Mouse (Mus musculus): ENCODE data around the gene Cxcl12. TPM values are rescaled to one million over a fixed set of nuclear protein-coding genes. Genes with fewer than 3 reads are reported as not detected.
A peak's percentile ranks its signal among the peaks of the same experiment; 100 is the strongest.

Gene Cxcl12
- polyA plus RNA-seq, 1 experiment from 2014 or later = 144 TPM

DNA sequence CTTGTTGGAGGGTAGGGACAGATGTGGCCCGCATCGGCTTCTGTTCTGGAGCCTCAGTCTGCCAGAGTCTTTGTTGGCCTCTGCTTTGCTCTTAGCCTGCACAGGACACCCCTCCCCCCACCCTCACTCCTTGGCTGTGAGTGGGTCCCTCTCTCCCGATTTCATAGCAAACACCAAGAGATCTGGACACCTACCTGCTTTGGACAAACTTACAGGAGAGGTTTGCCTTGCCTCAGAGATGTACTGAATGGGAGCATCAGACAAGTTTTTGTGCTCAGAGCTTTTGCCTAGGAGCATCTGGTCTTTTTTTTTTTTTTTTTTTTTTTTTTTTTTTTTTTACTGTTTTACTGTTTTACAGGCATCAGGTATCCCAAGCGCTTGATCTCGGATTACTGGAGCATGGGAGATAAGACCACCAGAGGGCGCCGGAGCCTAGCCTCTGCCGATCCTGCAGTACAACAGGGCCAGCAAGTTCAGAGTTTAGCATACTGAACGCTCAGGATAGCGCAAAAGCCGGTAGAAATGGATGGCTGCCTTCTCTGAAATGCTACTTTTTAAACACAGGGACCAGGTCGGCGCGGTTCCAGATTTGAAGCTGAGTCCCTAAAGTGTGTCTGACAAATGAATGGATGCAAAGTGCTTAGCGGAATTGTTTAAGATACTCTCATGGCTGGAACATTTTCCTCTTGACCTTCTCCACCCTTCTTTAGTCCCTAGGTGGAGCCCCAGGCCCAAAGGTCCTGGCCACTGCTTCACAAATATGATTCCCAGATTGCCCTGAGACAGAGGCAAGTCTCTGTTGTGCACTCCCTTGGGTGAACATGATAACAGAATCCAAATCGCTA is 1.5 kb upstream of the Cxcl12 start:
- H3K27me3 ChIP-seq (ENCODE audit: control insufficient read depth, insufficient read depth, low read length) = peaks cover 52% of the 10 kb centered on the region
- peaks cover 6% of the 10 kb centered on the region; the same call in 1 of the 2 replicates for H3K36me3 ChIP-seq (ENCODE audit: control insufficient read depth, insufficient read depth, low read length)
- peak overlapping the region; percentile 15 to 79; a peak in 3 of 4 replicates for H3K4me3 ChIP-seq (ENCODE audit: control insufficient read depth in 1 of 2, insufficient read depth in 1 of 2, low read depth in 1 of 2, low read length in 2 of 2)
- peaks cover 5 to 13% of the 10 kb centered on the region in 2 experiments; a peak in 3 of 4 replicates for H3K4me1 ChIP-seq (ENCODE audit: control insufficient read depth in 2 of 2, insufficient read depth in 2 of 2, low read length in 2 of 2)
- H3K9me3 ChIP-seq (ENCODE audit: control insufficient read depth, low read length) = no peaks in the 10 kb centered on the region
- peak overlapping the region; percentile 90 for H3K4me2 ChIP-seq (ENCODE audit: low read length)
- peak; percentile 35; the same call in 1 of the 2 replicates for ATAC-seq (ENCODE audit: insufficient number of reproducible peaks, insufficient read depth, low FRiP score, low read depth)
- 3% methylated on average over 16 of the region's 16 CpGs for WGBS
- H3K27ac ChIP-seq (replicated peaks in 1 of 2; ENCODE audit: control insufficient read depth in 1 of 2, insufficient read depth in 1 of 2, low read depth in 2 of 2, low read length in 2 of 2) = no peak overlapping the region; a peak in 1 of 4 replicates
- H3K9ac ChIP-seq (ENCODE audit: low read length) = no peak overlapping the region; the same call in 1 of the 2 replicates

DNA sequence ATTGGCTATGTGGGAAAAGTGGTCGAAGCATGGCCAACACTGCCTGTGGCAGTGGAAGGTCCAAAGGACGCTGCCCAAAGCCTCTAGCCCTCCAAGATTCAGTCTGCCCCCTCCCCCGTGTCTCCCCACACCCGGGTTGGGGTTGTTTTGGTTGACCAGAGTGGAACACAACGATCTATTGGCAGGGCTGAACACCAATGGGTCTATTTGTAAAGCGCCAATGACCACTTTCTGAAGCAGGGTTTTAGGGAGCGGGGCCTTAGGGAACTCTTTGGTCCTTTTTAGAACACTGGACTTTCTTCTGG is 957 bp upstream of the Cxcl12 start:
- peak overlapping the region; percentile 90 for H3K4me2 ChIP-seq (ENCODE audit: low read length)
- H3K4me3 ChIP-seq (ENCODE audit: control insufficient read depth in 1 of 2, insufficient read depth in 1 of 2, low read depth in 1 of 2, low read length in 2 of 2) = peak overlapping the region; percentile 3 to 79; a peak in 3 of 4 replicates
- H3K9ac ChIP-seq (ENCODE audit: low read length) = no peak overlapping the region
- peaks cover 53% of the 10 kb centered on the region for H3K27me3 ChIP-seq (ENCODE audit: control insufficient read depth, insufficient read depth, low read length)
- peaks cover 5 to 13% of the 10 kb centered on the region in 2 experiments; a peak in 3 of 4 replicates for H3K4me1 ChIP-seq (ENCODE audit: control insufficient read depth in 2 of 2, insufficient read depth in 2 of 2, low read length in 2 of 2)
- no peak overlapping the region; a peak in 1 of 4 replicates for H3K27ac ChIP-seq (replicated peaks in 1 of 2; ENCODE audit: control insufficient read depth in 1 of 2, insufficient read depth in 1 of 2, low read depth in 2 of 2, low read length in 2 of 2)
- H3K9me3 ChIP-seq (ENCODE audit: control insufficient read depth, low read length) = no peaks in the 10 kb centered on the region
- no peak for ATAC-seq (ENCODE audit: insufficient number of reproducible peaks, insufficient read depth, low FRiP score, low read depth)
- peaks cover 12% of the 10 kb centered on the region for H3K36me3 ChIP-seq (ENCODE audit: control insufficient read depth, insufficient read depth, low read length)
- 14% methylated on average over 7 of the region's 7 CpGs for WGBS

DNA sequence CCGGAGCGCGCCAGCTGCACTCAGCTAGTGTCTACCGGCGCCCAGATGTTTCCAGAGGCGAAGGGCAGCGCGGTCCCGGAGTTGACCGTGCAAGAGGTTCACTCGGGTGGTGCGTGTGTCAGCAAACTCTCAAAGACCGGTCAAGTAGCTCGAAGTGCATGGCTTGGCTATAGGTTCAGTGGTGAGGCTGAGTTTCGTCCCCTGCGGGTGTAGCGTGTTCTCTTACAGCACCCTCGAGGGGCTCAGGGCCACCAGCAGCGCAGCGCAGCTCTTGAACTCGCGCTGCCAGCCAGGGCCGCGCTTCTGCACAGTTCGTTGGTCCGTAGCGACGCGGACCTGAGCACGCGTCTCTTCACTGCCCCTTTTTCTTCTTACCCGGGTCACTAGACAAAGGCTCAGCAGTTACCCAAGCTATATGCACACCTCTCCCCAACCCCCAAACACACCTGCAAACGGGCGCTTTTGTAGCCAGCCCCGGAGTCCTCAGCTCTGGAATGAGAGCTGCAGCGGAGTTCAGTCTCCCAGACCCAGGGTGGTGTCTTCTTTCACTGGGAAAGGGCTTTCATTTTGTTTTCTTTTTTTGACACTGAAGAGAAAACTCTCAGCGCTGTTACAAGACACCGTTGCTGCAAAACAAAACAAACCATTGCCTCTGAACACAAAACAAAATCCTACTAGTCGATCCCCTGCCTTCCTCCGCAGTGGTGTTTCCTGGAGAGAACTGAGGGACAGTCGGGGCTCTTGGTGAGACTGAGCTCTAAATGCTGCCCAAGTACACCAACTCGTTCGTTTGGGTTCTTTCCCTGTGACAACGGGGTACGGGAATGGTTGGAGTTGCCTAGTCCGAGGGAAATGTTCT is 945 bp downstream of the Cxcl12 start:
- H3K9ac ChIP-seq (ENCODE audit: low read length) = peak overlapping the region; percentile 90
- peaks cover 5 to 13% of the 10 kb centered on the region in 2 experiments; a peak in 3 of 4 replicates for H3K4me1 ChIP-seq (ENCODE audit: control insufficient read depth in 2 of 2, insufficient read depth in 2 of 2, low read length in 2 of 2)
- H3K36me3 ChIP-seq (ENCODE audit: control insufficient read depth, insufficient read depth, low read length) = peaks cover 26% of the 10 kb centered on the region
- no peak for ATAC-seq (ENCODE audit: insufficient number of reproducible peaks, insufficient read depth, low FRiP score, low read depth)
- H3K27ac ChIP-seq (replicated peaks in 1 of 2; ENCODE audit: control insufficient read depth in 1 of 2, insufficient read depth in 1 of 2, low read depth in 2 of 2, low read length in 2 of 2) = peak overlapping the region in 1 of 2 experiments; percentile 69; a peak in 3 of 4 replicates
- H3K4me3 ChIP-seq (ENCODE audit: control insufficient read depth in 1 of 2, insufficient read depth in 1 of 2, low read depth in 1 of 2, low read length in 2 of 2) = peak overlapping the region; percentile 73 to 79
- H3K27me3 ChIP-seq (ENCODE audit: control insufficient read depth, insufficient read depth, low read length) = peaks cover 57% of the 10 kb centered on the region
- under 1% methylated on average over 46 of the region's 46 CpGs for WGBS
- H3K4me2 ChIP-seq (ENCODE audit: low read length) = peak overlapping the region; percentile 90
- no peaks in the 10 kb centered on the region for H3K9me3 ChIP-seq (ENCODE audit: control insufficient read depth, low read length)

DNA sequence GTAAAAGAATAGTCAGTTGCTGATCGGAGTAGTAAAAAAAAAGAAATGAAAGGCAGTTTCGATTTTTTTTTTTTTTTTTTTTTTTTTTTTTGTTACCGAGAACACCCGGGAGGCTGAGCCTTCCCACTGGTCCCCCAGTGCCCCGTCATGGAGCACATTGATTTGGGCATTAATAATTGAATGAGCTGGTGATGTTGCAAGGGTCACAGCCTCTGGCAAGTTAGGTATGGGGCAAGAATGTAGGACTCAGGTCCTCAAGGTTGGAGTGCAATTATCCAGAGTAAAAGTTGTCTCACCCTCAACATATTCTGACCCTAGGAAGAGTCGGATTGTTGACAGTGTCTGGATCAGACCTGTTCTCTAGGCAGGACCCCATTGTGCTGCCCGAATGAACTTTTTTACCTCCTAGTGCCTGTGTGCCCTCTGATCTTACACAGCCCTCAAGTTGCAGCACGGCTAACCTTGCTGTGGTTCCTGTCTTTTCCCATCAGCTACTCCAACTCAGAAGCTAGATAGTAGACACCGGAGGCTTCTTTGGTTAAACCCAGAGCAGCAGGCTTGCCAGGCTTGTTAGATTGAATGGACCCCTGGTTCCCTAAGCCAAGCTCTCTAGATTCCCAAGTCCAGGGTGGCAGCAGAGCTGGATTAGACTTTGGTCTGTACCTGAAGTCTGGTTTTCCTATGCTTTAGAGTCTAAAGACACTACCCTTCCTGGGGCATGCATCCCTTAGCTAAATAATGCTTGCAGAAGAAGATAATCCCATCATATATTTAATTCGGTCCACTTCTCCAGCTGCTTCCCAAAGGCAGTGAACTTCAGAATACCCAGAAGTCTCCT is 1.8 kb downstream of the Cxcl12 start:
- Histone ChIP-seq H3K27ac (replicated peaks in 1 of 2; ENCODE audit: control insufficient read depth in 1 of 2, insufficient read depth in 1 of 2, low read depth in 2 of 2, low read length in 2 of 2) (peak overlapping the region in 1 of 2 experiments; percentile 69; a peak in 1 of 4 replicates), H3K9ac (ENCODE audit: low read length) (peak overlapping the region; percentile 90), H3K27me3 (ENCODE audit: control insufficient read depth, insufficient read depth, low read length) (peaks cover 56% of the 10 kb centered on the region), H3K4me1 (ENCODE audit: control insufficient read depth in 2 of 2, insufficient read depth in 2 of 2, low read length in 2 of 2) (peaks cover 5 to 13% of the 10 kb centered on the region in 2 experiments; a peak in 3 of 4 replicates), H3K4me3 (ENCODE audit: control insufficient read depth in 1 of 2, insufficient read depth in 1 of 2, low read depth in 1 of 2, low read length in 2 of 2) (peak overlapping the region; percentile 73 to 79), H3K36me3 (ENCODE audit: control insufficient read depth, insufficient read depth, low read length) (peaks cover 31% of the 10 kb centered on the region), H3K9me3 (ENCODE audit: control insufficient read depth, low read length) (no peaks in the 10 kb centered on the region), H3K4me2 (ENCODE audit: low read length) (peak overlapping the region; percentile 90)
- 29% methylated on average over 10 of the region's 10 CpGs for WGBS
- no peak for ATAC-seq (ENCODE audit: insufficient number of reproducible peaks, insufficient read depth, low FRiP score, low read depth)

DNA sequence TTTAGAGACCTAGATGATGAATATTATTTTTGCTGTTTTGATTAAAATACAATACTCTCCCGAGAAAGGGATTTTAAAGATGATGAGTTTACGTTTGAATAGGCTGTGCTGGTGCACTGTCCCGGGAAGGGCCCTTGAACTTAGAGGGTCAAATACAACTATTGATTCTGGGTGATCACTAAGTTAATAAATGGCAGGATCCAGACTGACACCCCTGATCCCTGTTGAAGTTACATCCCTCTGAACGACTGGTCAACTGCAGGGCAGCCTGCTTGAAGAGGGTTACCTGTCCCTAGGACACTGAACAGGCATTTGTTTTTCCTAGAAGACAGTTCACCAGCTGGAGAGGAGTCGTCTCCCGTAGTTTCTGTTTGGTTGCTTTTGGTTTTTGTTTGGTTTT is 4.0 kb downstream of the Cxcl12 start:
- Histone ChIP-seq H3K4me2 (ENCODE audit: low read length) (no peak overlapping the region), H3K27ac (replicated peaks in 1 of 2; ENCODE audit: control insufficient read depth in 1 of 2, insufficient read depth in 1 of 2, low read depth in 2 of 2, low read length in 2 of 2) (no peak overlapping the region)

DNA sequence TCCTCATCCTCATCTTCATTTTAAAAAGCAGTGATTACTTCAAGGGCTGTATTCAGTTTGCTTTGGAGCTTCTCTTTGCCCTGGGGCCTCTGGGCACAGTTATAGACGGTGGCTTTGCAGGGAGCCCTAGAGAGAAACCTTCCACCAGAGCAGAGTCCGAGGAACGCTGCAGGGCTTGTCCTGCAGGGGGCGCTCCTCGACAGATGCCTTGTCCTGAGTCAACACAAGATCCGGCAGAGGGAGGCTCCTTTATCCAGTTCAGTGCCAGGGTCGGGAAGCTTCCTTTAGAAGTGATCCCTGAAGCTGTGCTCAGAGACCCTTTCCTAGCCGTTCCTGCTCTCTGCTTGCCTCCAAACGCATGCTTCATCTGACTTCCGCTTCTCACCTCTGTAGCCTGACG is 5.5 kb downstream of the Cxcl12 start:
- Histone ChIP-seq H3K9me3 (ENCODE audit: control insufficient read depth, low read length) (no peaks in the 10 kb centered on the region), H3K27ac (replicated peaks in 1 of 2; ENCODE audit: control insufficient read depth in 1 of 2, insufficient read depth in 1 of 2, low read depth in 2 of 2, low read length in 2 of 2) (no peak overlapping the region), H3K4me1 (ENCODE audit: control insufficient read depth in 2 of 2, insufficient read depth in 2 of 2, low read length in 2 of 2) (peaks cover 2 to 4% of the 10 kb centered on the region in 2 experiments; a peak in 1 of 4 replicates), H3K4me3 (ENCODE audit: control insufficient read depth in 1 of 2, insufficient read depth in 1 of 2, low read depth in 1 of 2, low read length in 2 of 2) (no peak overlapping the region), H3K36me3 (ENCODE audit: control insufficient read depth, insufficient read depth, low read length) (peaks cover 62% of the 10 kb centered on the region), H3K27me3 (ENCODE audit: control insufficient read depth, insufficient read depth, low read length) (peaks cover 32% of the 10 kb centered on the region), H3K9ac (ENCODE audit: low read length) (peak overlapping the region; percentile 49; the same call in 1 of the 2 replicates), H3K4me2 (ENCODE audit: low read length) (no peak overlapping the region)
- ATAC-seq (ENCODE audit: insufficient number of reproducible peaks, insufficient read depth, low FRiP score, low read depth) = no peak
- 14% methylated on average over 11 of the region's 11 CpGs for WGBS

More for the DNA sequence above, 4.0 kb downstream of the Cxcl12 start:
- H3K9me3 ChIP-seq (ENCODE audit: control insufficient read depth, low read length) = no peaks in the 10 kb centered on the region
- peaks cover 39% of the 10 kb centered on the region for H3K27me3 ChIP-seq (ENCODE audit: control insufficient read depth, insufficient read depth, low read length)
- H3K4me3 ChIP-seq (ENCODE audit: control insufficient read depth in 1 of 2, insufficient read depth in 1 of 2, low read depth in 1 of 2, low read length in 2 of 2) = no peak overlapping the region
- ATAC-seq (ENCODE audit: insufficient number of reproducible peaks, insufficient read depth, low FRiP score, low read depth) = no peak
- peaks cover 50% of the 10 kb centered on the region for H3K36me3 ChIP-seq (ENCODE audit: control insufficient read depth, insufficient read depth, low read length)
- no peak overlapping the region for H3K9ac ChIP-seq (ENCODE audit: low read length)
- peaks cover 5 to 11% of the 10 kb centered on the region in 2 experiments; a peak in 3 of 4 replicates for H3K4me1 ChIP-seq (ENCODE audit: control insufficient read depth in 2 of 2, insufficient read depth in 2 of 2, low read length in 2 of 2)
- WGBS = 83% methylated on average over 6 of the region's 6 CpGs
